Mouse (Mus musculus): ENCODE measurements around the gene Sdc4.

The Sdc4 gene

DNA sequence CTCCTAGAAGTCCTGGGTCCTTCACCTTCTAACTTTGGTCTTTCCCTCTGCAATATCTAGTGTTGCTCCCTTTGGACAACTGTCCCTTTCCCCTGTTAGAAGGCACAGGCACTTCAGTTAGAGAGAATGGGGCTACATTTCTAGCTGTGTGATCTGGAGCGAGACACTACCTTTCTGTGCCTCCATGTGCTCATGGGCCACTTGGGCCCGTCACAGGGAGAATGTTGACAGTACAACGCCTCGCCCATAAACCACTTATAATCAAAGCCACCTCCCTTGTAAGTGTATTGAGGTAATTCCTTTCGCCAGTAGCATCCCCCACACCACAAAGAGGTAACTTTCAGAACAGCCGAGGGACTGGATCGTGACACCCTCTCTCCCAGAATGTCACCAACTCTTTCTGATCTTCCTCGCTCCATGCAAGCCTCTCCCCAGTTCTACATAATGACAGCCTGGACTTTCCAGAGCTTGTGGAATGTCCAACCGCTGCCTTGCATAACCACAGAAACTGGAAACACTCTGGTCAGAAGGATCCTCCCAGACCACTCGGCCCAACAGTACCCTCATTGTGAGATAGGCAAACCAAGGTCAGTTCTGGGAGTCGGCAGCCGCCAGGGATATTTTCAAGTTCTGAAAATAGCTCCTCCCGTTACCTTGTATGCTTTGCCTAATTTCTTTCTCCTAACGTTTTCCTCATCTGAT is 5.8 kb upstream of the Sdc4 start:
- no peak for DNase-seq

DNA sequence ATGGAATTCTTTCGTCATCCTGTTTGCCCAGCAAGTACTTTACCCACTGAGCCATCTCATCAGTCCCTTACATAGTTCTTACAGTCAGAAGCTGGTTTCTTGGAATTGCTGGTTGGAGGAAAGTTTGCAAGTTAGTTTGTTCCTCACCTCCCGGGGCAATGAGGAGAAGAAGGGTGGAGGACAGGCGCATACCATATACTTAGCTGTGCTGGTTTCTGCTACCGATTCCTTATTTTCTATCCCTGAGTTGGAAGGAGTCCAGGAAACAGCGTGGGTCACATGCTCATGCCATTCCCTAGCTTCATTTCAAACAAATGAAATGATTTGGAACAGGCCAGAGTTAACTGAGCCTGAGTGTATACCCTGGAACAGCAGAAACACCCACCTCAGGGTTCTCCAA is 5.2 kb upstream of the Sdc4 start:
- DNase-seq, result no peak

DNA sequence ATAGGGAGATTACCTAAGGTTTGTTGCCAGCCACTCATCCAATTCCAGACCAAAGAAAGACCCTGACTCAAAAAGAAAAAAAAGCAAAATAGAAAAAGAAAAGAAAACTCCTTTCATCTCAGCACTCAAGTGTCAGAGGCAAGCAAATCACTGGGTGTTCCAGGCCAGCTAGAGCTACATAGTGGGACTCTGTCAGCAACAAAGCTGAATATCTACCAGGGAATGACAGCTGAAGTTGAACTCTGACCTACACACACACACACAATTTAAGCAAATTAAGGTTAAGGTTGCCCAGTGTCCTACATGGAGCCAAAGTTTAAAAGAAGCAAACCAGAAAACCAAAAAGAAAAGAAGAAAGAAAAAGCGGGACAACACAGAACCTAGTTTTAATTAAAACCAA is 4.5 kb upstream of the Sdc4 start:
- DNase-seq, result peak in 1 of 2 experiments; percentile 59

DNA sequence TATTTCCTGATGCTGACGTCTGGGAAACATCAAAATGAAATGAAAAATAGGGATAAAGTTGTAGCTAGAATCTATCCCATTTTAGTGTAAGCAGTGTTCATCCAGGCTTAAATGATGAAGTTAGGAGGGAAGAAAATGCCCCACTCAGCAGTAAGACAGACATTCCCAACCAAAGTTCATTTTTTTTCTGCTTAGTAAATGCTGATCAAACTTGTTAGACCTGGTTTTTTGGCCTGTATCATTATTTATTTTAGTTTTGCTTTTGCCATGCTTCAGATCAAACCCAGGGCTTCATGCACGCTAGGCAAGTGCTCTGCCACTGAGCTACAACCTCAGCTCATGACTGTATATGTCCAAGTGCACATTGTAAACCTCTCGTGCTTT is 2.4 kb upstream of the Sdc4 start:
- no peak for DNase-seq

DNA sequence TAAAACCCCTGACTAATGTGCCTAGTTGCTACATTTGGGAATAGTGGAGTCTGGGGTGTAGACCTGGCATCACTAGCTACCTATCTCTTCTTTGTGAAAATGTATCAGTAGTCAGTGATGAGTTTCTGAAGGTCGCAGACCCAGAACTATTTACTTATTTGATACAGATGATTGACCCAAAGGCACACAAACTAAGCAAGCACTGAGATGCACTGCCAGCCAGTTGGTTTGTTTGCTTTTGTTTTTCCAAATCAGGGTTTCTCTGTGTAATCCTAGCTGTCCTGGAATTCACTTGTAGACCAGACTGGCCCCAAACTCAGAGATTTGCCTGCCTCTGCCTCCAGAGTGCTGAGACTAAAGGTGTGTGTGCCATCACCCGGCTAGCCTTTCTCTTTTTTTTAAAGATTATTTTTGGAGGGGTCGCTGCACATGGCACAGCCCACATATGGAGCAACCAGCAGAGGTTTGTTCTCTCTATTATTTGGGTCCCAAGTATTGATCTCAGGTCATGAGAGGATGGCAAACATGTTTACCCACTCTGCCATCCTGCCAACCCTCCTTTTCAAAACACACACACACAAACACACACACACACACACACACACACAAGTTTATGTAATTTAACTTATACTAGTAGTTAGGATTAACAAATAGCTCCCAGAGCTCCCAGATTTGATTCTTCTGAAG is 1.9 kb upstream of the Sdc4 start:
- no peak for DNase-seq

DNA sequence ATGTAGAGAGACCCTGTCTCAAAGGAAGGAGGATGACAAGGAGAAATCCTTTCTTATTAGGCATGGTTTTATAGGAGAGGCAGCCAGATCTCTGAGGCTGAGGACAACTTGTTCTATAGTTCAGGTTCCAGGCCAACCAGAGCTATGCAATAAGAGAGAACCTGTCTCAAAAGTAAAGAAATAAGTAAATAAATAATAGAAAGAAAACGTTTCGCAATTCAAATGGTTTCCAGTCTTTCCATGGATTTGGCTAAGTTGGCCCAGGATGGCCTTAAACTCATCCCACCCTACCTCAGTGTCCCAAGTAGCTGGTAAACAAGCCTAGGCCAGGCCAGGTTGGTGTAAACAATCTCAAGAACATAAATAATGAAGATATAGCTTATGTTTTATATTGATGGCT is 1.0 kb upstream of the Sdc4 start:
- DNase-seq, result no peak

DNA sequence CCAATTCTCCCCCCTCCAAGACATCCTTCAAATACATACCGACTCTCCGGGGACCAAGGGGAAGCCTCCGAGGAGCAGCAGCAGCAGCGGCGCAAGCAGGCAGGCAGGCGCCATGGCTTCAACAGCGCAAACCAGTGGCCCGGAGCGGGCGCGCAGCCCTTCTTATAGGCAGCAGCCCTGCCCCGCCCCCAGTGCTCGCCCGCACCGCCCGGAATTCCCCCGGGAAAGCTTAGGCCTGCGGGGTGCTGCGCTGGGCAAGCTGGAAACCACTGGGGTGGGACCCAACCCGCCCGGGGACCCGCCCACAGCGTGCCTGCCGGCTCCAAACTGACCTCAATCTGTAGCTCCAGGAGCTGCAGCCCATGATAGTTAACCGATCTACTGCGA is 643 bp downstream of the Sdc4 start:
- peak; percentile 91 to 97 for DNase-seq

DNA sequence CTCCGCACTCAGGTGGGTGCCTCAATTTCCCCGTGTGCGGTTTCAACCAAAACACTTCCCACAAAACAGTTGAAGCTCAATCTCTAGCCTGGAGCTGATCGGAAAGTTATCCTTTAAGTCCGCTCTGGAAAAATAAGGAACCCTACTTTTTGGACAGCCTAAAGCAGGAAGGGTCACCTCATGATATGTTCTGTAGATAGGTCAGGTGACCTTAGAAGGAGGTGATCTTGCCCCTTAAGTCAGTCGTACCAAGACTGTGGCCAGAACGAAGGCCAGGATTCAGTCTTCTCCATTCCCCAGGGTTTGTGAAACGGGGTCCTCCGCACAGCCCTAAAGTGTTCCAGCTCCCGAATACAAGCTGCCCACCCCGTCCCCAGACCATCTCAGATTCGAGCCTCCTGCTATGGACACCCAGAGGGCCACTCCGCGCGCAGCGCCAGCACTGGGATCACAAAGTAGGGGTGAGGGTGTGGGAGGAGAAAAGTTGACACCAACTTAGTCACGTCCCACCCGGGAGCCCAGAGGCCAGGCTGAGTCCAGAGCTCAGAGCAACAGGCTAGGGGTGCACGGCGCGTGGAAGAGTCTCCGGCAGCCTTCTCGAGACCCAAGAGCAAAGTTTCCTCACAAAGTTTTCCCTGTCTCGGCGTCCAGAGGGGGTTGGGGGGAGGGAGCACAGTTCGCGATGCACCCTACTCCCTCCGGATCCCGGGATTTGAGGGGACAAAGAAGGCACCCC is 1.2 kb downstream of the Sdc4 start:
- peak in 1 of 2 experiments; percentile 76 for DNase-seq

DNA sequence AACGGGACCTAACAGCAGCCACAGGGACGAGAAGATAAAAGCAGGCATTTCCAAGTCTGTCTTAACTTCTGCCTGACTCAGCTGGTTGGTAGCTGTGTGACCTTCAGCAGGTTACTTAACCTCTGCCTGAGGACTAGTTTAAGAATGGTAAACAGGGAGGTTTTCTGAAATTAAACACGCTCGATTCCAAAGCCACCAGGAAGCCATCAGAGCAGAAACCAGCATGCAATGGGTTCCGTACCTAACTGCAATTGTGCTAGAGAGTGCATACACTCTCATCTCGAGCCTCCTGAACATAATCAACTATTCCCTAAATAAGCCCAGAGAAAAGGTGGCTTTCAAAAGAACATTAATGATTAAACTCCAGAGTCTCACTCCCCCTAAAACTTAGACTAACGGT is 2.0 kb downstream of the Sdc4 start:
- DNase-seq, result no peak

DNA sequence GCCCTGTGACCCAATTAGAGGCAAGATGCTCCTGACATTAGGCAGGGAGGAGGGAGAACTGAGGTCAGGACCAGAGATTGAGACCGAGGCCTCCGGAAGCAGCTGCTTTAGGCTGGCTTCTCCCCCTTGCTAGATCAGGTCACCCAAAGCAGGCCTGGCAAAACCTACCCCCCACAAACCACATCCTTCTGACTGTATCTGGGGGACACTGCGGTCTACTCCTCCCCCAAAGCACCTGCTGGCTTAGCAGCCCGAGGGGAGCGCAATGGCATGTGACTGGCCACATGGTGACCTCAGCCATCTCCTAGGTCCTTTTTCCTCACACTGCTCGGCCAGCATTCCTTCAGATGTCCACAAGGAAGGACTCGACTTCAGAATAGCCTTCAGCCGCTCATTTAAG is 2.5 kb downstream of the Sdc4 start:
- peak; percentile 65 to 81 for DNase-seq

DNA sequence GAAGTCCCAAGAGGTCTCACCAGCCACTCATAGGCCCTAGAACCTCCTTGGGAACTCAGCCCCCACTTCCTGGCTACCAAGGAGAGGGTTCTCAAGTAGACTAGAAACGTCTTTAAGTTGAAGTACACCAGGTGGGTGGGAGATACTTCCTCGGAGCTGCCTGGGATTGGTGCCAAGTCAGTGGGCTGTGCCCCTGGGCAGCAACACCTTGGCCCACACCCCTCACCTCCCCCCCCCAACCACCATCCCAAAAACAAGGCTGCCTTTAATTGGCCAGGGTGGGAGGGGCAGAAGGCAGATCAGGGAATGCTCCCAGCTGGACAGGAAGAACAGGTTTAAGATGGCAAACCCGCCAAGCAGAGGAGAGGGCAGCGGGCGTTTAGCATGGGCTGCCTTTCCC is 3.4 kb downstream of the Sdc4 start:
- DNase-seq, result peak in 1 of 2 experiments; percentile 71

DNA sequence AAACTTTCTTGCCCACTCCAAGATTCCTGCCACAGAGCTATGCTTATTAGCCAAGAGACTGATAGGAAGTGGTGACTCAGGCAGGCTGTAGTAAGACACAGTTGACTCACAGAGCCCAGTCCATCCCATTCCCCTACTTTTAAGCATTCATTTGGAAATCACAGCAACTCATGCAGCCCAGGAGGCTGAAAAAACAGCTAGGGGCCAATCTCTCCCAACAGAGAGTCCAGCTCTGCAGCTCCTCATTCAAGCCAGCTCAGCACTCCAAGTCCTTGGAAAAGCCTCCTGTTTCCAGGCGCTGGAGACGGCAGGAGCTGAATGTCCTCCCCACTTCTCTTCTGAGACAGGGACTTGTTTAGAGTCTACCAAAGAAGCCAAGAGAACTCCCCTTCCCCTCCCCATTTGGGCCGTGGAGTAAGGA is 4.7 kb downstream of the Sdc4 start:
- DNase-seq, result no peak

DNA sequence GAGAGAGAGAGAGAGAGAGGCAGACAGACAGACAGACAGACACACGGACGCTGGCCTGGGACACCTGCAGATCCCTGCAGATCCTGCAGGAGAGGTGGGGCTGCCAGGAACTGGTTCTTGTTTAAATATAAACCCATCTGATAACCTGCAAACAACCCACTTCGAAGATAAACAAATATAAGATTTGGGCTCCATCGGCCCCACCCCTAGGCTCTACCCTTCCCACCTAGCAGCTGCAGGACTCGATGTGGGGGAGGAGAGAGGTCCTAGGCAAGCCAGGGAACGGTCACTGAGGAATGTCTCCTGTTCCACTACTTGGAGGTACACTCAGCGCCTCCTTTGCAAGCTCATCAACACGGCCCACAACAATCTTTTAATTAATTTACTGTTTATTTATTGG is 5.4 kb downstream of the Sdc4 start:
- DNase-seq, result peak in 1 of 2 experiments; percentile 69

DNA sequence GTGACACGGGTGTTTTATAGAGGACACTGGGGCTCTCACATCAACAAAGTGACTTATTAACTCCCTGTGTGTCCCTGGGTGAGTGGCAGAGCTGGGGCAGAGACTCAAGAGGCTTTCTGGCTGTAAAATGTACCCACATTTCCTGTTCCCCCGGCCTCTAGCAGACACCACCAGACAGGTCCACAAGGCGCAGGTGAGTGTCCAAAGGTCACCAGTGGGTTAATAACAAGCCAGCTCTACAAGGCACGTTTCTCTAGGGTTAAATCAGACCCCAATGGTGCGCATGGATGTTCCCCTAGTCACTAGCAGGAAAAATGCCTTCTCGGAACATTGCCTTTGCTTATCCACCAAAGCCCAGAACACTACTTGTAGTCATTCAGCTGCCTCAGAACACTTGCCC is 6.0 kb downstream of the Sdc4 start:
- DNase-seq, result peak; percentile 79 to 88

DNA sequence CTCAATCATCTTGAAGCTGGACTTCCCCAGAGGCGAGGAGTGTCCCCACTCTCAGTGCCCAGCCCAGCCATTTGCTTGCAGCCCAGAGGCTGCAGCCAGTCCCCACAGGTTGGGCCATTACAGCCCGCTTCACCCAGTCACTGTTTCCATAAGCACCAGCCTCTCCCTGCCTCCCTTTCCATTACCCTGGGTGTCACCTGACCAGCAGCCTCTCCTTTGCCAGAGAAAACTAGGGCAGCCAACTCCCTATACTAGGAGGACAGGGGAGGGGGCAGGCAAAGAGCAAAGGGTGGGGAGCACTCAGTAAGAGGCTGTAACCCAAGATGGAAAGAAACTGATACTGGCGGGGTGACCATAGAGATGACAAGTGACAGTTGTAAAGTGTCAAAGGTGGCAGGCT is 6.7 kb downstream of the Sdc4 start:
- DNase-seq, result peak; percentile 78 to 92

DNA sequence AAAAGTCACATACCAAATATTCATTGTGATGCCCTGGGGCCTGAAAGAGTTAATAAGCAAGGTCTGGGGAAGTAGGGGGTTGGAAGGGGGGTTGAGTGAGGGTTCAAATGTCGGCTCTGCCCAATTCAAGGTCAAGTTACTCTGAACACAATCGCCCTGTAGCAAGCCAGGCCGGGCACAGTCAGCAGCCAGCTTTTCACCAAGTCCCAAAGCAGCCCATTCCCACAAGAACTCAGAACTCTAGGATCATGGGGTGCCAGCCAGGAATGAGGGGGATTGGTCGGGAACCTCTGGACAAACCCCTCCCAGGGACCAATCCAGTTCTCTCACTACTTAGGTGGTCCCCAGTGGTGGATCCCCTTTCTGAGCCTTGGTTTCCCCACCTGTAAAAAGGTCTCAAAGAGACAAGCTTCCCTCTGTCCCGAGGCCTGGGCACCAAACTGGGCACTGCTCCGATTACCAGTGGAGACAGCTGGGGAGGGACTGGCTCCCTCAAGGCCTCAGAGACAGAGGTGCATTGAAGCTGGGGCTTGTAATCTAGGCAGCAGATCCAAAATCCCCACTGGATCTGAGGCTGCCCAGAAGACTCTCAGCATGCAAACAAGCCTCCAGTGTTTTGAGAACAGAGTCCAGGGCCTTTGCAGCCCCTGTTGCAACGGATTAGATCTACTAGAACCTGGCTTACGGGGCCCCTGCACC is 7.3 kb downstream of the Sdc4 start:
- DNase-seq, result peak in 1 of 2 experiments; percentile 72

DNA sequence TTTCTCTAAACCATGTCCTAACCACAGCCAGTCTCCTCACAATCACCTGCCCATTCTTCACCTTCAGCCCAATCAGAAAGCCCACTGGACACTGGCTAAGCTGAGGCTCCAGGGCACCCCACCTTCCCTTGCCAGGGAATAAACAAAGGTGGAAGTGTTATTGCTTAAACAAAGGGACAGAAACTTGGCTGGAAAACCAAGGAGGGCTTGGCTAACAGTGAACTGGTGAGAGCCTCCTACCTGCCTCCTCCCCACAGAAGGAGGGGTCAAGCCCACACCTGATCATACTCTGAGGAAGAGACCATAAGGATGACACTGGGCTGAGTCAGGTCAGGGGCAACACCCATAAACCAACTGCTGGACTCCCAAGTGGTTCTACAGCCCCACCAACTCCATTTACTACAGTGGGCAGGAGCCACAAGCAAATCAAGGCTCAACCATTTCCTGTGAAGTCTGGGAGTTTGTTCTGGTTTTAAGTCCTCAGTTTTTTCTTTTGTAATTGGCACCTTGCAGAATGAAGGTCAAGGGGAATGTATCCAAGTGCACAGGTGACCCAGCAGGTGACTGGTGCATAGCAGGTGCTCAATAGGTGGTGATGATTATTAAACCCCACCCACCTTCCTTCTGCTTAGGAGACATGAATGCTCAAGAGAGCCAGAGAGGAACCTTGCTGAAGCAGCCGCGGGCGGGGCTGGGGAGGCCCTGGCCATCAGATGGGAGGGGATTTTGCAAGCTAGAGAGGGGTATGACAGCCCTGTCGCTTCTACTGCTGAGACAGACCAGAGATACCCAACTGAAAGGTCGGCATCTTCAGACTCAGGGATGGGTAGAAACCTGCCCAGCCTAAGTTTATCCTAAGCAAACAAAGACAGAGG is 8.2 kb downstream of the Sdc4 start:
- peak in 1 of 2 experiments; percentile 67 for DNase-seq

DNA sequence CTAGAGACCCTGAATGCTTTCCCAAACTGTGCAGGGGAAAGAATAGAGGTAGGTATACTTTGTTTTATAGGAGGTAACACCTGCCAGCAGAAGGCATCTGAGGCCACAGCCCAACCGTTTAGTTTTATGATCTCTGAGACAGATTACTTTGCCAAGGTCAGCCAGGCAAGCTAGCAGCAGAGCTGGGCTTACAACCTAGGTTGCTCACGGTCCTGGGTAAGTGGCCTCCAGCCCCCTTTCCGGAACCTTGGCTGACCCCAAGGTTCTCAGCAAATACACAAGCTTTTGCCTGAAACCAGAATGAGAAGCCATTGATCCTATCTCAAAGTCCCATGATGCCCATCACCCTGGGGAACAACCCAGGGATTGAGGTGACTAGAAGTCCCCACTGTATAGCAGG is 9.0 kb downstream of the Sdc4 start:
- DNase-seq, result peak in 1 of 2 experiments; percentile 66

DNA sequence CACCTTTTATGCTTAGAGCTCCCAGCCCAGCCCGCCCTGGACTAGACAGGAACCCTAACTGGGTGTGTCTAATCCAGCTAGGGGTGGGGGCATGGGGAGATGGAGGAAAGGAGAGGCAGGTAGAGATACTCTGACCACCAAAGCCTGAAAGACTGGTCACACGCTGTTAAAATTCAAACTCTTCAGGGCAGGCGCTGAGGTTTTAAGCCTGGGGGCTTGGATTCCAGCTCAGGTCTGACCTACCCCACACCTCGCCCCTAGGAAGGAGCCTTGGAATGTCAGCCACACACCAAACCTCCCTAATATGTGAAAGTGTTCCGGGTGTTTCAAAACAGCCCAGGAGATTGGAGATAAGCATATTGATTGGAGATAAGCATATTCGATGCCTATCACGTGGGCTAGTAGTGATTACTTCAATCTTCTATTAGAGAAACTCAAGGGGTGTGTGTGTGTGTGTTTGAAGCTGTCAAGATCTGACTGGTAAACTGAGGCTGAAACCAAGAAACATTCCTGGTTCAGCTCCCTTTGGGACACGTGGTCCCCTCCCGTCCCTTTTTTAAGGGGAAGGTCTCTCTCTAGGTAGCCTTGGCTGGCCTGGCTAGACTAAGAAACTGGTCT is 10.3 kb downstream of the Sdc4 start:
- DNase-seq, result peak in 1 of 2 experiments; percentile 35

DNA sequence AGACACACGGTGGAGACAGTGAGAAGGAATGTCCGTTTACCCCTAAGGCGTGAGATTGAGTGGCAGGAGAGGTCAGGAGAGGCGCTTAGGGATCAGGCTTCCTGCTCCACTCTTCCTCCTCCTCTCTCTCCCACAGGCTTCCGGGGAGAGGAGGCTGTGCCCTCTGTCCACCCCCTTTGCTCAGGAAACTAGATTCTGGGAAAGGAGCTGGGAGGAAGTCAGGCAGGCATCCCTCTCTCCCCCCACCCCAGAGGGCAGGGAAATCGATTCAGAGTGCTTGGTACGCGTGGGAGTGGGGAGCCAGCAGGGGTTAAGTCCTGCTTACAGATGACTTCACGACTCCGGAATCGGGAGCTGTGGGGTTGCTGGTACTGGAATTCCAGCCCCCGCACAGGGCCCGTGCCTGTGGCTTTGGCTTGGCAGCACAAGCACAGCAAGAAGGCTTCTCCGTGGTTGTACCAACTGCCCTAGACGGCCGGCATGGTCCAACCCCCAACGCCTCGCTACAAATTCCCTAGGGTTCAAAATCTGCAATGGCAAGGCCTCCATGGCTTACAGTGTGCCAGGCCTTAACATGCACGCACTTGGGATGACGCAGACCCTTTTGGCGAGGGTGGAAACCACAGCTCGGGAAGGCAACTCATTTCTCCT is 11.0 kb downstream of the Sdc4 start:
- peak; percentile 53 to 80 for DNase-seq
